ENCODE assay signal across 8 mouse cellular contexts in the genomic region with DNA sequence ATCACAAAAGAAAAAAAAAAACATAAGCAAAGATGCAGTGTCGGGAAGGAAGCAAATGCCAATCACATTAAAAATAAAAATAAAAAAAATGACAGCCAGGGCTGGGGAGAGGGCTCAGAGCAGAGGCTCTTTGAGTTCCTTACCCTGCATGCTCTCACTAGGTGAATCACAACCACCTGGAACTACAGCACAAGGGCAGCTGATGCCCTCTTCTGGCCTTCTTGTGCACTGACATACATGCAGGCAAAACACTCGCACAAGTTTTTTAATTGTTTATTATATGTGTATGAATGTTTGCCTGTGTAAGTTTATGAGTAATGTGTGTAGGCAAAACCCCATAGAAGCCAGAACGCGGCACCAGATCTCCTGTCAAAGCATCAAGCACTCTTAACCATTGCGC. TPM values are rescaled to one million over a fixed set of nuclear protein-coding genes. Genes with fewer than 3 reads are reported as not detected.
DNase-seq lines count a peak whose midpoint lies in the region; ATAC-seq and TF ChIP-seq lines count a peak whose summit lies in the region.

No protein-coding gene starts in this region.

- TF ChIP-seq CTCF in kidney, postnatal 0 days (IDR thresholded peaks at IDR 0.05; ENCODE audit: low read depth) = peak; percentile 81
- peak; percentile 64 for TF ChIP-seq CTCF in ES-Bruce4 (IDR thresholded peaks at IDR 0.05; ENCODE audit: low read depth, low read length)
- TF ChIP-seq CTCF in embryonic fibroblast, embryonic 13.5 days (IDR thresholded peaks at IDR 0.05; ENCODE audit: borderline replicate concordance, insufficient read depth, low read length) = peak; percentile 81; the same call in 1 of the 2 replicates

- H3K9ac ChIP-seq in kidney, postnatal 0 days (ENCODE audit: low read depth, low read length) = no peak overlapping the region
- H3K9ac ChIP-seq in ES-Bruce4 (ENCODE audit: low read depth, poor library complexity, severe bottlenecking) = no peak overlapping the region
- H3K9ac ChIP-seq in intestine, embryonic 16.5 days (ENCODE audit: low read depth, low read length) = no peak overlapping the region

- 66% methylated on average over 5 of the region's 5 CpGs for WGBS in kidney, postnatal 0 days
- WGBS in intestine, embryonic 16.5 days = 70% methylated on average over 5 of the region's 5 CpGs

- ATAC-seq in kidney, postnatal 0 days (replicated peaks; ENCODE audit: low FRiP score, low read depth) = no peak
- no peak for ATAC-seq in intestine, embryonic 16.5 days

- no peak overlapping the region for H3K4me3 ChIP-seq in kidney, postnatal 0 days (replicated peaks; ENCODE audit: low read depth, low read length)
- no peak overlapping the region for H3K4me3 ChIP-seq in ES-Bruce4 (ENCODE audit: low read depth, low read length)
- H3K4me3 ChIP-seq in embryonic fibroblast, embryonic 13.5 days (ENCODE audit: insufficient read depth, low read length) = no peak overlapping the region
- H3K4me3 ChIP-seq in intestine, embryonic 16.5 days (ENCODE audit: low read length) = no peak overlapping the region

- peak; percentile 55 for DNase-seq in kidney, postnatal 0 days (ENCODE audit: low spot score)
- no peak for DNase-seq in kidney, postnatal 14 days
- DNase-seq in natural killer cell, adult 2 months (ENCODE audit: low spot score in 2 of 2) = peak; percentile 17 to 49
- no peak for DNase-seq in urinary bladder, postnatal 25 days (ENCODE audit: low spot score)
- no peak for DNase-seq in urinary bladder, postnatal 10 days (ENCODE audit: low spot score)

- H3K36me3 ChIP-seq in kidney, postnatal 0 days (ENCODE audit: insufficient read depth, low read length) = 0 out of 2 replicates have a peak, but pooled peaks cover 24% of the 10 kb centered on the region
- H3K36me3 ChIP-seq in ES-Bruce4 (ENCODE audit: control insufficient read depth, insufficient read depth, low read length, poor library complexity, severe bottlenecking) = no peaks in the 10 kb centered on the region
- peaks cover 8% of the 10 kb centered on the region; the same call in 1 of the 2 replicates for H3K36me3 ChIP-seq in intestine, embryonic 16.5 days (ENCODE audit: control insufficient read depth, insufficient read depth, low read length)

- H3K27ac ChIP-seq in kidney, postnatal 0 days = no peak overlapping the region
- H3K27ac ChIP-seq in ES-Bruce4 (ENCODE audit: insufficient read depth, low read length) = no peak overlapping the region
- no peak overlapping the region for H3K27ac ChIP-seq in embryonic fibroblast, embryonic 13.5 days (ENCODE audit: insufficient read depth, low read length)
- no peak overlapping the region for H3K27ac ChIP-seq in intestine, embryonic 16.5 days (ENCODE audit: low read length)

- H3K27me3 ChIP-seq in kidney, postnatal 0 days (ENCODE audit: insufficient read depth, low read length) = no peaks in the 10 kb centered on the region
- H3K27me3 ChIP-seq in ES-Bruce4 (ENCODE audit: control insufficient read depth, insufficient read depth, low read length, poor library complexity, severe bottlenecking) = no peaks in the 10 kb centered on the region
- no peaks in the 10 kb centered on the region for H3K27me3 ChIP-seq in intestine, embryonic 16.5 days (replicated peaks; ENCODE audit: control insufficient read depth, insufficient read depth, low read length)

- H3K9me3 ChIP-seq in kidney, postnatal 0 days (replicated peaks; ENCODE audit: low read length) = no peaks in the 10 kb centered on the region
- no peaks in the 10 kb centered on the region for H3K9me3 ChIP-seq in ES-Bruce4 (replicated peaks; ENCODE audit: control insufficient read depth, insufficient read depth, low read length, poor library complexity, severe bottlenecking)
- no peaks in the 10 kb centered on the region for H3K9me3 ChIP-seq in intestine, embryonic 16.5 days (ENCODE audit: control insufficient read depth, low read length)

- H3K4me1 ChIP-seq in kidney, postnatal 0 days (replicated peaks; ENCODE audit: insufficient read depth, low read length) = no peaks in the 10 kb centered on the region
- no peaks in the 10 kb centered on the region for H3K4me1 ChIP-seq in ES-Bruce4 (ENCODE audit: control insufficient read depth, insufficient read depth, low read length)
- no peaks in the 10 kb centered on the region for H3K4me1 ChIP-seq in embryonic fibroblast, embryonic 13.5 days (ENCODE audit: control insufficient read depth, insufficient read depth, low read length)
- peaks cover 2% of the 10 kb centered on the region; the same call in 1 of the 2 replicates for H3K4me1 ChIP-seq in intestine, embryonic 16.5 days (ENCODE audit: control insufficient read depth, insufficient read depth, low read length)

- TF ChIP-seq EP300 in ES-Bruce4 (IDR thresholded peaks at IDR 0.05; ENCODE audit: insufficient read depth, low read depth, low read length) = no peak

- no peak for TF ChIP-seq POLR2A in ES-Bruce4 (IDR thresholded peaks at IDR 0.05; ENCODE audit: insufficient read depth, low read length)
- no peak for TF ChIP-seq POLR2A in embryonic fibroblast, embryonic 13.5 days (IDR thresholded peaks at IDR 0.05; ENCODE audit: low read depth, low read length)

- H3K4me2 ChIP-seq in kidney, postnatal 0 days (ENCODE audit: low read length) = no peak overlapping the region
- H3K4me2 ChIP-seq in intestine, embryonic 16.5 days (ENCODE audit: low read depth, low read length) = no peak overlapping the region

RNA-seq across cellular contexts. Expression of gene Fuca1, which starts 11.3 kb away (rescaled TPM):
- polyA plus RNA-seq in kidney, postnatal 0 days (2015; fragmentation: Nextera tagmentation; extraction: Ambion mirVana) = 98.7 and 99.4 TPM in 2 replicates
- polyA plus RNA-seq in ES-Bruce4 (2011; ENCODE audit: insufficient read depth, insufficient read length, low read depth, missing spikeins) = 46.0 and 47.2 TPM in 2 replicates
- 90.2 and 92.2 TPM in 2 replicates for polyA plus RNA-seq in embryonic fibroblast, embryonic 13.5 days (2011; ENCODE audit: insufficient read length, low read depth, missing spikeins)
- polyA plus RNA-seq in intestine, embryonic 16.5 days (2015; fragmentation: Nextera tagmentation; extraction: Ambion mirVana) = 214 and 254 TPM in 2 replicates

RNA-seq across cellular contexts. Expression of gene Hmgcl, which starts 14.4 kb away (rescaled TPM):
- polyA plus RNA-seq in kidney, postnatal 0 days (2015; fragmentation: Nextera tagmentation; extraction: Ambion mirVana) = 107 and 110 TPM in 2 replicates
- 18.3 and 22.6 TPM in 2 replicates for polyA plus RNA-seq in ES-Bruce4 (2011; ENCODE audit: insufficient read depth, insufficient read length, low read depth, missing spikeins)
- polyA plus RNA-seq in embryonic fibroblast, embryonic 13.5 days (2011; ENCODE audit: insufficient read length, low read depth, missing spikeins) = 19.5 and 24.1 TPM in 2 replicates
- polyA plus RNA-seq in intestine, embryonic 16.5 days (2015; fragmentation: Nextera tagmentation; extraction: Ambion mirVana) = 147 and 165 TPM in 2 replicates

RNA-seq across cellular contexts. Expression of gene Gale, which starts 31.7 kb away (rescaled TPM):
- 25.1 and 30.0 TPM in 2 replicates for polyA plus RNA-seq in kidney, postnatal 0 days (2015; fragmentation: Nextera tagmentation; extraction: Ambion mirVana)
- polyA plus RNA-seq in ES-Bruce4 (2011; ENCODE audit: insufficient read depth, insufficient read length, low read depth, missing spikeins) = 6.8 and 9.4 TPM in 2 replicates
- polyA plus RNA-seq in embryonic fibroblast, embryonic 13.5 days (2011; ENCODE audit: insufficient read length, low read depth, missing spikeins) = 12.7 and 18.0 TPM in 2 replicates
- polyA plus RNA-seq in intestine, embryonic 16.5 days (2015; fragmentation: Nextera tagmentation; extraction: Ambion mirVana) = 127 and 130 TPM in 2 replicates

RNA-seq across cellular contexts. Expression of gene Cnr2, which starts 36.6 kb away (rescaled TPM):
- 0.68 and 0.70 TPM in 2 replicates for polyA plus RNA-seq in kidney, postnatal 0 days (2015; fragmentation: Nextera tagmentation; extraction: Ambion mirVana)
- 0.16 TPM in 1 of 2 replicates, not detected in the other for polyA plus RNA-seq in ES-Bruce4 (2011; ENCODE audit: insufficient read depth, insufficient read length, low read depth, missing spikeins)
- polyA plus RNA-seq in embryonic fibroblast, embryonic 13.5 days (2011; ENCODE audit: insufficient read length, low read depth, missing spikeins) = not detected in 2 replicates
- 0.43 and 0.66 TPM in 2 replicates for polyA plus RNA-seq in intestine, embryonic 16.5 days (2015; fragmentation: Nextera tagmentation; extraction: Ambion mirVana)

RNA-seq across cellular contexts. Expression of gene Lypla2, which starts 40.6 kb away (rescaled TPM):
- polyA plus RNA-seq in kidney, postnatal 0 days (2015; fragmentation: Nextera tagmentation; extraction: Ambion mirVana) = 117 and 123 TPM in 2 replicates
- 47.4 and 52.6 TPM in 2 replicates for polyA plus RNA-seq in ES-Bruce4 (2011; ENCODE audit: insufficient read depth, insufficient read length, low read depth, missing spikeins)
- 31.6 and 35.5 TPM in 2 replicates for polyA plus RNA-seq in embryonic fibroblast, embryonic 13.5 days (2011; ENCODE audit: insufficient read length, low read depth, missing spikeins)
- polyA plus RNA-seq in intestine, embryonic 16.5 days (2015; fragmentation: Nextera tagmentation; extraction: Ambion mirVana) = 111 and 115 TPM in 2 replicates

Comparison
In these comparisons a context has a peak if more than half of its experiments do, and no peak if none do; other contexts are left out.
1. DNase-seq: peak in kidney, postnatal 0 days (single experiment) and natural killer cell, adult 2 months (2 of 2); none in kidney, postnatal 14 days (single experiment), urinary bladder, postnatal 25 days (single experiment) and urinary bladder, postnatal 10 days (single experiment).
2. Peak in every context shown above with its lines, with median percentiles within 50 percentile points of each other: CTCF ChIP-seq.